Mouse (Mus musculus) brain, embryonic 14.5 days (tissue): ENCODE measurements around the gene Gsc. TPM values are rescaled to one million over a fixed set of nuclear protein-coding genes. Genes with fewer than 3 reads are reported as not detected.

Experiments
- DNase-seq: peaks from one replicate; pipeline ENCODE4 v3.0.0-alpha.2; 2011; ENCODE audit warnings: low read depth
- CTCF ChIP-seq: fragments of 200-500 bp; IDR thresholded peaks from 2 replicates; pipeline ENCODE4 v1.5.1; 2012; ENCODE audit warnings: inconsistent platforms, mild to moderate bottlenecking, moderate library complexity, borderline replicate concordance; ENCODE audit not compliant: insufficient read depth, insufficient read length; ENCODE audit errors: extremely low read depth
- POLR2A ChIP-seq: fragments of 200-500 bp; IDR thresholded peaks from 2 replicates; pipeline ENCODE4 v1.6.1; 2012; ENCODE audit warnings: mild to moderate bottlenecking, inconsistent platforms, borderline replicate concordance; ENCODE audit not compliant: poor library complexity, insufficient read depth, insufficient read length, severe bottlenecking; ENCODE audit errors: extremely low read depth
- polyA plus RNA-seq: library from polyadenylated mRNA; depleted of rRNA; stranded (reverse); fragments of >200 nt; gene quantifications from 2 replicates; pipeline ENCODE4 v1.2.3, GENCODE M21; 2012

Gsc gene
- polyA plus RNA-seq, 1 experiment = 0.56 TPM

GRCm38 (mm10) chr12:104474881-104475740 is 2.0 kb upstream of the Gsc start:
- no peak for TF ChIP-seq POLR2A
- peak; percentile 50 for DNase-seq

- peak; percentile 48 for DNase-seq
- TF ChIP-seq POLR2A = no peak
- TF ChIP-seq CTCF = no peak
These were observed 1.2 kb upstream of the Gsc start for GRCm38 (mm10) chr12:104474191-104474871.

GRCm38 (mm10) chr12:104473492-104473891 is 362 bp upstream of the Gsc start:
- TF ChIP-seq CTCF = no peak
- TF ChIP-seq POLR2A = no peak
- DNase-seq = no peak

- DNase-seq = no peak
These were observed 958 bp downstream of the Gsc start for GRCm38 (mm10) chr12:104472218-104472525.

GRCm38 (mm10) chr12:104471351-104472217 is 1.5 kb downstream of the Gsc start:
- peak; percentile 65 for DNase-seq
- no peak for TF ChIP-seq CTCF
- no peak for TF ChIP-seq POLR2A

More at GRCm38 (mm10) chr12:104472218-104472525, 958 bp downstream of the Gsc start:
- no peak for TF ChIP-seq CTCF
- no peak for TF ChIP-seq POLR2A

GRCm38 (mm10) chr12:104470646-104471045 is 2.5 kb downstream of the Gsc start:
- no peak for DNase-seq
- TF ChIP-seq POLR2A = no peak
- no peak for TF ChIP-seq CTCF

GRCm38 (mm10) chr12:104468783-104469182 is 4.3 kb downstream of the Gsc start:
- TF ChIP-seq POLR2A (no peak), CTCF (no peak)
- DNase-seq = no peak

- TF ChIP-seq POLR2A (no peak), CTCF (no peak)
- no peak for DNase-seq
These were observed 5.8 kb downstream of the Gsc start for GRCm38 (mm10) chr12:104467372-104467771.

- TF ChIP-seq POLR2A (no peak), CTCF (no peak)
- DNase-seq = peak; percentile 61
These were observed 6.2 kb downstream of the Gsc start for GRCm38 (mm10) chr12:104466930-104467329.

GRCm38 (mm10) chr12:104461372-104461771 is 11.8 kb downstream of the Gsc start:
- TF ChIP-seq POLR2A (no peak), CTCF (no peak)
- DNase-seq = no peak

- TF ChIP-seq CTCF (no peak; the same call in 1 of the 2 replicates), POLR2A (no peak)
- DNase-seq = no peak
These were observed 13.8 kb downstream of the Gsc start for GRCm38 (mm10) chr12:104459377-104459776.

GRCm38 (mm10) chr12:104453002-104453401 is 20.1 kb downstream of the Gsc start:
- TF ChIP-seq POLR2A (no peak), CTCF (0 out of 2 replicates have a peak, but pooled peaks have one; percentile 7)

More at GRCm38 (mm10) chr12:104453002-104453401, 20.1 kb downstream of the Gsc start:
- DNase-seq = no peak
